Mouse (Mus musculus) MEL (cell line): ENCODE measurements around the gene Tomm40. TPM values are rescaled to one million over a fixed set of nuclear protein-coding genes. Genes with fewer than 3 reads are reported as not detected.

Experiments used
- DNase-seq: peaks from one replicate; pipeline ENCODE4 v3.0.0; 2011; ENCODE audit warnings: low read depth, low spot score
- H3K27ac ChIP-seq: 2 replicates; pipeline ENCODE4 v1.5.1; 2012; ENCODE audit warnings: low read depth, mild to moderate bottlenecking, control low read depth, low read length, moderate library complexity; ENCODE audit not compliant: control insufficient read depth
- H3K27me3 ChIP-seq, 2 experiments: fragments of 150-350 bp in 1 of 2; sonication (generic) in 1 of 2; 2 replicates each; pipeline ENCODE4 v1.6.1; 2012; ENCODE audit warnings: low read length in 2 of 2, mild to moderate bottlenecking in 2 of 2, improper control_type of control experiment in 1 of 2, moderate library complexity in 1 of 2; ENCODE audit not compliant: insufficient read depth in 2 of 2, control insufficient read depth in 1 of 2
- H3K36me3 ChIP-seq, 2 experiments: 2 replicates each; pipeline ENCODE4 v1.6.1; 2012 to 2014; ENCODE audit warnings: low read length in 2 of 2, improper control_type of control experiment in 1 of 2, inconsistent platforms in 1 of 2, mild to moderate bottlenecking in 1 of 2; ENCODE audit not compliant: insufficient read depth in 2 of 2, control insufficient read depth in 1 of 2
- H3K4me1 ChIP-seq, 2 experiments: fragments of 150-350 bp in 1 of 2; sonication (generic) in 1 of 2; 2 replicates each; pipeline ENCODE4 v1.6.1; 2012; ENCODE audit warnings: low read length in 2 of 2, improper control_type of control experiment in 1 of 2, mild to moderate bottlenecking in 1 of 2; ENCODE audit not compliant: insufficient read depth in 2 of 2, control insufficient read depth in 1 of 2
- H3K4me3 ChIP-seq, 2 experiments: fragments of 150-350 bp in 1 of 2; sonication (generic) in 1 of 2; 2 replicates each; pipeline ENCODE4 v1.5.1; 2012; ENCODE audit warnings: low read depth in 2 of 2, low read length in 2 of 2, mild to moderate bottlenecking in 2 of 2, moderate library complexity in 2 of 2, control low read depth in 1 of 2, improper control_type of control experiment in 1 of 2; ENCODE audit not compliant: control insufficient read depth in 1 of 2, insufficient read depth in 1 of 2
- H3K79me2 ChIP-seq: 2 replicates; pipeline ENCODE4 v1.6.1; 2012; ENCODE audit warnings: mild to moderate bottlenecking, low read length, moderate library complexity; ENCODE audit not compliant: control insufficient read depth, poor library complexity, insufficient read depth
- H3K9ac ChIP-seq: 2 replicates; pipeline ENCODE4 v1.6.1; 2012; ENCODE audit warnings: low read depth, mild to moderate bottlenecking, control low read depth, low read length, moderate library complexity; ENCODE audit not compliant: control insufficient read depth, poor library complexity, severe bottlenecking
- H3K9me3 ChIP-seq: fragments of 150-350 bp; sonication (generic); replicated peaks from 2 replicates; pipeline ENCODE4 v1.6.1; 2012; ENCODE audit warnings: mild to moderate bottlenecking, low read length, improper control_type of control experiment, moderate library complexity; ENCODE audit not compliant: insufficient read depth
- CHD1 ChIP-seq: IDR thresholded peaks from 2 replicates; pipeline ENCODE4 v1.6.1; 2012; ENCODE audit warnings: low read depth, mild to moderate bottlenecking, inconsistent platforms, low read length, improper control_type of control experiment
- CHD2 ChIP-seq: IDR thresholded peaks from 2 replicates; pipeline ENCODE4 v1.6.1; 2011; ENCODE audit warnings: low read length, improper control_type of control experiment
- ELF1 ChIP-seq: IDR thresholded peaks from 2 replicates; pipeline ENCODE4 v1.6.1; 2014; ENCODE audit warnings: low read depth, mild to moderate bottlenecking, inconsistent platforms, low read length, improper control_type of control experiment, moderate library complexity
- ETS1 ChIP-seq: IDR thresholded peaks from 2 replicates; pipeline ENCODE4 v1.6.1; 2012; ENCODE audit warnings: low read depth, mild to moderate bottlenecking, inconsistent platforms, low read length, improper control_type of control experiment, moderate library complexity
- GABPA ChIP-seq: IDR thresholded peaks from 2 replicates; pipeline ENCODE4 v1.6.1; 2012; ENCODE audit warnings: low read depth, mild to moderate bottlenecking, inconsistent platforms, low read length, improper control_type of control experiment, moderate library complexity
- HCFC1 ChIP-seq: IDR thresholded peaks from 2 replicates; pipeline ENCODE4 v1.6.1; 2012; ENCODE audit warnings: low read depth, mild to moderate bottlenecking, inconsistent platforms, low read length, improper control_type of control experiment, moderate library complexity
- KAT2A ChIP-seq: conservative IDR thresholded peaks from 2 replicates; pipeline ENCODE4 v1.6.1; 2012; ENCODE audit warnings: low read depth, low read length, improper control_type of control experiment, inconsistent platforms
- MAFK ChIP-seq: IDR thresholded peaks from 2 replicates; pipeline ENCODE4 v1.6.1; 2011; ENCODE audit warnings: low read depth, mild to moderate bottlenecking, low read length, improper control_type of control experiment, borderline replicate concordance
- MAZ ChIP-seq: IDR thresholded peaks from 2 replicates; pipeline ENCODE4 v1.6.1; 2012; ENCODE audit warnings: low read depth, mild to moderate bottlenecking, inconsistent platforms, low read length, improper control_type of control experiment
- MEF2A ChIP-seq: IDR thresholded peaks from 2 replicates; pipeline ENCODE4 v1.6.1; 2014; ENCODE audit warnings: low read depth, mild to moderate bottlenecking, inconsistent platforms, low read length, improper control_type of control experiment; ENCODE audit not compliant: poor library complexity, insufficient replicate concordance, severe bottlenecking; ENCODE audit errors: extremely low read depth
- MXI1 ChIP-seq: IDR thresholded peaks from 2 replicates; pipeline ENCODE4 v1.6.1; 2011; ENCODE audit warnings: mild to moderate bottlenecking, low read depth, low read length, improper control_type of control experiment
- MYC ChIP-seq: IDR thresholded peaks from 2 replicates; pipeline ENCODE4 v1.6.1; 2011; ENCODE audit warnings: low read depth, mild to moderate bottlenecking, low read length, improper control_type of control experiment, moderate library complexity
- POLR2A ChIP-seq, 2 experiments: IDR thresholded peaks; 2 replicates each; pipeline ENCODE4 v1.6.1; 2011 to 2012; ENCODE audit warnings: low read length in 2 of 2, mild to moderate bottlenecking in 2 of 2, control low read depth in 1 of 2, improper control_type of control experiment in 1 of 2, low read depth in 1 of 2, moderate library complexity in 1 of 2; ENCODE audit not compliant: control insufficient read depth in 1 of 2, insufficient read depth in 1 of 2, poor library complexity in 1 of 2
- POLR2AphosphoS5 ChIP-seq: IDR thresholded peaks from 2 replicates; pipeline ENCODE4 v1.6.1; 2012; ENCODE audit warnings: low read depth, borderline replicate concordance, mild to moderate bottlenecking, inconsistent platforms, low read length, moderate library complexity, mixed read lengths
- RCOR1 ChIP-seq: IDR thresholded peaks from 2 replicates; pipeline ENCODE4 v1.6.1; 2012; ENCODE audit warnings: low read depth, mild to moderate bottlenecking, inconsistent platforms, low read length, improper control_type of control experiment
- TAL1 ChIP-seq: IDR thresholded peaks from 2 replicates; pipeline ENCODE4 v1.6.1; 2012; ENCODE audit warnings: mild to moderate bottlenecking, inconsistent platforms, low read length, moderate library complexity, mixed read lengths
- TBP ChIP-seq: IDR thresholded peaks from 2 replicates; pipeline ENCODE4 v1.8.0; 2011; ENCODE audit warnings: low read depth, low read length, improper control_type of control experiment
- TCF12 ChIP-seq: IDR thresholded peaks from 2 replicates; pipeline ENCODE4 v1.6.1; 2014; ENCODE audit warnings: low read depth, mild to moderate bottlenecking, inconsistent platforms, low read length, improper control_type of control experiment, moderate library complexity
- UBTF ChIP-seq: IDR thresholded peaks from 2 replicates; pipeline ENCODE4 v1.6.1; 2012; ENCODE audit warnings: low read depth, mild to moderate bottlenecking, inconsistent platforms, low read length, improper control_type of control experiment, moderate library complexity, borderline replicate concordance; ENCODE audit not compliant: insufficient read depth
- USF1 ChIP-seq: IDR thresholded peaks from 2 replicates; pipeline ENCODE4 v1.6.1; 2014; ENCODE audit warnings: low read depth, mild to moderate bottlenecking, inconsistent platforms, low read length, improper control_type of control experiment, moderate library complexity
- USF2 ChIP-seq, 2 experiments: IDR thresholded peaks; 2 replicates each; pipeline ENCODE4 v1.6.1; 2011 to 2012; ENCODE audit warnings: improper control_type of control experiment in 2 of 2, low read length in 2 of 2, borderline replicate concordance in 1 of 2, inconsistent platforms in 1 of 2, low read depth in 1 of 2, mild to moderate bottlenecking in 1 of 2; ENCODE audit not compliant: insufficient read depth in 1 of 2
- ZC3H11A ChIP-seq: IDR thresholded peaks from 2 replicates; pipeline ENCODE4 v1.6.1; 2012; ENCODE audit warnings: low read depth, mild to moderate bottlenecking, inconsistent platforms, low read length, improper control_type of control experiment
- ZNF384 ChIP-seq: IDR thresholded peaks from 2 replicates; pipeline ENCODE4 v1.6.1; 2012; ENCODE audit warnings: low read depth, mild to moderate bottlenecking, inconsistent platforms, low read length, improper control_type of control experiment
- polyA plus RNA-seq, 2 experiments: library from polyadenylated mRNA; stranded (reverse) in 1 of 2; unstranded in 1 of 2; fragments of >175 nt in 1 of 2; fragments of >200 nt in 1 of 2; gene quantifications; 2 replicates each; pipeline versions ENCODE4 v1.2.1 to v1.2.4; 2012; ENCODE audit warnings: low replicate concordance in 2 of 2, low read depth in 1 of 2; ENCODE audit not compliant: insufficient read length in 2 of 2, insufficient read depth in 1 of 2, missing spikeins in 1 of 2
- total RNA-seq: library from RNA; depleted of rRNA; stranded (reverse); fragments of 300-350 nt; gene quantifications from 2 replicates; pipeline ENCODE4 v1.2.3, GENCODE M21; 2012

The Tomm40 gene
- total and polyA plus RNA-seq, 3 experiments = 294 to 403 TPM; not detected in 1

DNA sequence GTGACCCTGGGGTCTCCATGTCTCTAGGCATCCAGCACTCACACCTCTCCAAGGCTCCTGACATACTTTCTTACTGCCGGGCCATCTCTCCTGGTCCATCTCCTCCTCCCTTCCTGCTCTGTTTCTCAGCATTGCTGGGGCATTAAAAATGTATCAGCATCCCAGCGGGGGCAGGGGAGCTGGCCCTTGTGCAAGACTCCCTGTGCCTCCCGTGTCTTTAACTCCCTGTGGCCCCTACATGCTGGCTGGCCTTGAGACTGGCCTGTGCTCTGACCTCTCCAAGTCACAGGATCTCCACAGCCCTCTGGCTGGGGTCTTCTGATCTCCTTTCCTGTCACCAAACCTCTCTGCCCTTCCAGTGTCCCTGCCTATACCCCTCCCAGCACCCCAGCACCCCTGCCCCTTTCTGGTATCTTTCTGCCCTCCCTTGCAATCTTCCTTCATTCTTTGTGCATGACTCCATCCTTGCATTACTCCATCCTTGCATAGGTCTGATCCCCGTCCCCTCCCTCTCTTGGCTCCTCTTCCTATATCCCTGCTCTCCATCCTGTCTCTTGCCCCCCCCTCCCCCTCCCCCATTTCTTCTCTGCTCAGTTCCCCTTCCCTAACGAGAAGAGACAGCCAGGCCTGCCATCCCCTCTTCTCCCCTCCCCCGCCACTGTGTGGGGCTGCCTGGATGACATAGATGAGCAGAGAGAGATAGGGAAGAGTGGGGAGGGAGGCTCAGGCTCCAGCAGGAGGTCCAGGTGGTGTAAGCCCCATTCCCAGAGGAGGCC, 31.4 kb upstream of the Tomm40 start (continued):
- TF ChIP-seq TBP (no peak), POLR2A (IDR thresholded peaks at IDR 0.05; ENCODE audit: control insufficient read depth in 1 of 2, insufficient read depth in 1 of 2, low read depth in 1 of 2, low read length in 2 of 2, poor library complexity in 1 of 2) (no peak), MYC (no peak), ELF1 (0 out of 2 replicates have a peak, but pooled peaks have one; percentile 18), RCOR1 (no peak)

DNA sequence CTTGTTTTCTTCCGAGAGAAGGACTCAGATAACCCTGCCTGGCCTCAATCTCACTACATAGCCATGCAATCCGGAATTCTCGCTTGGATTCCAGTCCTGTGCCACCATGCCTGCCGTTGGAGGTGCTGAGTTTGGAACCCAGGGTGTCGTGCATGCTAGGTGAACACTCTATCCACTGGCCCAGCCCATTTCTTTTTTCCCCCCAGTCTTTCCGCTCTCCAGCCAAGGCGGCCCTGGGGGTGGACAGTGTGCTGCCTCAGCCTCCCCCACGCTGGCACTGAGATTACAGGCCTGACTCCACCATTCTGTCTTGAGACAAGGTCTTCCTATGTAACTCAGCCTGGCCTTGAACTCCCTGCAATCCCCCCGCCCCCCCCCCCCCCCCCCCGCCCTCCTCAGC, 30.7 kb upstream of the Tomm40 start:
- Histone ChIP-seq H3K27me3 (no peaks in the 10 kb centered on the region), H3K4me3 (no peak overlapping the region), H3K9ac (no peak overlapping the region), H3K9me3 (no peaks in the 10 kb centered on the region), H3K27ac (no peak overlapping the region), H3K36me3 (peaks cover 0 to 15% of the 10 kb centered on the region in 2 experiments; a peak in 2 of 4 replicates), H3K79me2 (no peaks in the 10 kb centered on the region)
- DNase-seq = no peak
- no peak for TF ChIP-seq MAFK
- no peak for TF ChIP-seq ZNF384
- TF ChIP-seq MAZ = no peak
- TF ChIP-seq CHD1 = no peak
- TF ChIP-seq ZC3H11A = no peak
- no peak for TF ChIP-seq POLR2AphosphoS5
- no peak for TF ChIP-seq HCFC1
- TF ChIP-seq, all 39 proteins: peak for 0
- H3K4me1 ChIP-seq = peaks cover 12 to 23% of the 10 kb centered on the region in 2 experiments

DNA sequence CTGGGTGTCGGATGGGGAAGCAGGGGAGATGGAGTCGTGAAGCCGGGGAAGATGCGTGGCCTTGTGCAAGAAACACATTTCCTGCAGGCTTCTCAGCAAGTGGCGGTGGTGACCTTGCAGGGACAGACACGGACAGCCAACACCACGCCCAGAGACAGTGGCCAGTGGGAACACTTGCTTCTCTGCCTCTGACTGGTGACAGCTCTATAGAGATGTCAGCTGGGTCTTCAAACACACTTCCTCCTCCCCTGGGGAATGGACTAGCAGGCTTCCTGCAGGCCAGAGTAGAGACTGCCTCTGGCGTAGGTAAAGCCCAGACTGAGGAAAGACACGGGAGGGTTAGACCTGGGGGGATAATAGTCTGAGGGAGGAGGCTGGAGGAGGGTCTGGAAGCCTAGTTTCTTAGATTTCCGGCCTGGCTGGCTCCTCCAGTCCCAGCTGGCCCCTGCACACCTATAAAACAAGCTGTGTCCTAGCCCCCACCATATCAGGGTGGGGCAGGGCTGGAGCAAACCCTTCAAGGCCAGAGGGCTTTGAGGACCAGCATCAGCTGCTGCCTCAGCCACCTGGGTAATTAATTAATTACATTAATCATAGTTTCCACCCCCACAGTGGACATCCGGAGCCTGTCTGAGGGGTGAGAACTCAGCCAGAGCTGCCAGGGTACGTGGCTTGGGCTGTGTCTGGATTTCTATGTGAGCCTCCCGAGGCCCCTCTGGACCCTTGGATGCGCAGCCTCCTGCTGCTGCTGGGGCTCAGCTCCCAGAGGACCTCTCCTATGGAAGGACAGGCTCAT, 29.6 kb upstream of the Tomm40 start:
- Histone ChIP-seq H3K27ac (no peak overlapping the region), H3K9ac (no peak overlapping the region), H3K4me1 (peaks cover 8 to 17% of the 10 kb centered on the region in 2 experiments)

More for the DNA sequence above, 29.6 kb upstream of the Tomm40 start:
- Histone ChIP-seq H3K9me3 (no peaks in the 10 kb centered on the region), H3K79me2 (no peaks in the 10 kb centered on the region), H3K27me3 (no peaks in the 10 kb centered on the region), H3K36me3 (peaks cover 0 to 12% of the 10 kb centered on the region in 2 experiments; a peak in 2 of 4 replicates), H3K4me3 (no peak overlapping the region)
- TF ChIP-seq TCF12 (no peak), MEF2A (no peak), ZC3H11A (no peak), MAFK (no peak), CHD2 (no peak), USF2 (IDR thresholded peaks at IDR 0.05; ENCODE audit: borderline replicate concordance in 1 of 2, insufficient read depth in 1 of 2, low read depth in 1 of 2, low read length in 2 of 2) (no peak), ZNF384 (no peak), ETS1 (no peak), POLR2A (IDR thresholded peaks at IDR 0.05; ENCODE audit: control insufficient read depth in 1 of 2, insufficient read depth in 1 of 2, low read depth in 1 of 2, low read length in 2 of 2, poor library complexity in 1 of 2) (no peak), GABPA (no peak), KAT2A (no peak), USF1 (no peak), TBP (no peak), HCFC1 (no peak), UBTF (no peak), TAL1 (no peak), MXI1 (no peak), MYC (no peak)
- no peak for DNase-seq
